Mouse (Mus musculus) urinary bladder, adult 2 months (tissue): ENCODE measurements around the gene Camta2. TPM values are rescaled to one million over a fixed set of nuclear protein-coding genes. Genes with fewer than 3 reads are reported as not detected.

Source experiments
- polyA plus RNA-seq: library from polyadenylated mRNA; depleted of rRNA; stranded (reverse); fragments of >200 nt; gene quantifications from 2 replicates; pipeline ENCODE4 v1.2.3, GENCODE M21; 2012; rRNA removed

Gene Camta2
- polyA plus RNA-seq, 1 experiment: 16.6 TPM

Other genes starting within 250 kb of the Camta2 start
- gene Med11, start 236.2 kb downstream of the Camta2 start, polyA plus RNA-seq: 20.1 and 20.8 TPM in 2 replicates
- gene Zmynd15, start 228.7 kb downstream of the Camta2 start, polyA plus RNA-seq: 3.9 and 4.4 TPM in 2 replicates
- gene Cxcl16, start 228.1 kb downstream of the Camta2 start, polyA plus RNA-seq: 28.9 and 29.2 TPM in 2 replicates
- gene Tm4sf5, start 182.9 kb downstream of the Camta2 start, polyA plus RNA-seq: 0.72 and 0.80 TPM in 2 replicates
- gene Vmo1, start 173.5 kb downstream of the Camta2 start, polyA plus RNA-seq: 0.43 and 0.72 TPM in 2 replicates
- gene Gltpd2, start 168.9 kb downstream of the Camta2 start, polyA plus RNA-seq: 0.14 and 0.15 TPM in 2 replicates
- 249 and 294 TPM in 2 replicates for gene Psmb6, start 162.7 kb downstream of the Camta2 start, polyA plus RNA-seq
- not detected in 2 replicates for gene Gm40193, start 155.2 kb downstream of the Camta2 start, polyA plus RNA-seq
- gene Pld2, start 148.0 kb downstream of the Camta2 start, polyA plus RNA-seq: 33.6 and 38.7 TPM in 2 replicates
- gene Mink1, start 125.2 kb downstream of the Camta2 start, polyA plus RNA-seq: 87.2 and 89.1 TPM in 2 replicates
- gene 4930544D05Rik, start 72.3 kb downstream of the Camta2 start, polyA plus RNA-seq: not detected in 2 replicates
- gene Chrne, start 68.9 kb downstream of the Camta2 start, polyA plus RNA-seq: 0.40 and 0.44 TPM in 2 replicates
- gene Gp1ba, start 49.0 kb downstream of the Camta2 start, polyA plus RNA-seq: 0.01 and 0.10 TPM in 2 replicates
- 116 and 119 TPM in 2 replicates for gene Rnf167, start 40.9 kb downstream of the Camta2 start, polyA plus RNA-seq
- 93.9 and 96.9 TPM in 2 replicates for gene Slc25a11, start 40.6 kb downstream of the Camta2 start, polyA plus RNA-seq
- 1,258 and 1,344 TPM in 2 replicates for gene Pfn1, start 33.5 kb downstream of the Camta2 start, polyA plus RNA-seq
- 104 and 126 TPM in 2 replicates for gene Eno3, start 30.9 kb downstream of the Camta2 start, polyA plus RNA-seq
- 89.4 and 93.2 TPM in 2 replicates for gene Spag7, start 18.7 kb downstream of the Camta2 start, polyA plus RNA-seq
- gene Inca1, start 12.1 kb upstream of the Camta2 start, polyA plus RNA-seq: 4.3 and 5.1 TPM in 2 replicates
- gene Kif1c, start 12.4 kb upstream of the Camta2 start, polyA plus RNA-seq: 77.5 and 105 TPM in 2 replicates
- 5.8 and 6.5 TPM in 2 replicates for gene Zfp3, start 76.1 kb upstream of the Camta2 start, polyA plus RNA-seq
- gene Scimp, start 124.5 kb upstream of the Camta2 start, polyA plus RNA-seq: 1.1 and 1.5 TPM in 2 replicates
- 12.3 and 15.8 TPM in 2 replicates for gene Rabep1, start 156.7 kb upstream of the Camta2 start, polyA plus RNA-seq